Mouse (Mus musculus): ENCODE data around the gene Kif2b.

Kif2b gene

DNA sequence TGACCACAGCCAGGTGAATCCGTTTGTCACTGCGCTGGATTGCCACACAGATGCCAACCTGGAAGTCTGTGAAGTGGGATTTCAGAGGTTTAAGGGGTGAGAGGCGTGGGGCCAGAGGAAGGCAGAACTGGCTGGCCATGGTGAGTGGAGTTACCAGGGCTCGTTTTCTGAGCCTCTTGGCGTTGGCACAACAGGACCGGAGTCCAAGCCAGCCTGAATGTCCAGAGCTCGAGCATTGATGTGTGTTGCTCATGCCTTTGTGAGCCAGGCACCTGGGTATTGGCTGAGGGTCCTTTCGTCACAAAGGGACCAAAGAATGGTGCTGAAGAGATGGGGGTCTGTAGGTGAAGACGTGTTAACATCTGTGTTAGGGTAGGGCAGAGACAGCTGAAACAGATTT, at the start of gene Kif2b:
Kif2b (minus strand) TSS at position 242 of the 400 bp plus-strand sequence.
- in situ Hi-C loops (cut with MboI, MseI): no loop called here

DNA sequence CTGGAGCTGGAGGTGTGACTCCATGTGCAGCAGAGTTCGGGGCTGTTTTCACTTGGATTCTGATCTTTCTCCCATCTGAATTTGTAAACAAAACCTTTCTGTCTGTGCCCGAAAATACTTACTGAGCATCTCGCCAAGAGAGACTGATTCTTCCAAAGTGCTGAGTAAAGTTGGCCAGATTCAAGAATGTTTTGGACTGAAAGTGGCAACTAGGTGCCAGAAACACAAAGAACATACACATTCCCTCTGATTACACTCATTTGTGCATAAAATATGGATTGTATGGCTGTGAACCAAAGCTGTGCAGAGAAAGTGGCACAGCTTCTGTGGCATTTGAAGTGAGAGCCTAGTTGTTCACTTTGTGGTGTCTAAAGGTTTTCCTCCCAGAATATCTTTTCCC, 15.7 kb upstream of the Kif2b start:
- in situ Hi-C loops (cut with MboI, MseI): no loop called here

DNA sequence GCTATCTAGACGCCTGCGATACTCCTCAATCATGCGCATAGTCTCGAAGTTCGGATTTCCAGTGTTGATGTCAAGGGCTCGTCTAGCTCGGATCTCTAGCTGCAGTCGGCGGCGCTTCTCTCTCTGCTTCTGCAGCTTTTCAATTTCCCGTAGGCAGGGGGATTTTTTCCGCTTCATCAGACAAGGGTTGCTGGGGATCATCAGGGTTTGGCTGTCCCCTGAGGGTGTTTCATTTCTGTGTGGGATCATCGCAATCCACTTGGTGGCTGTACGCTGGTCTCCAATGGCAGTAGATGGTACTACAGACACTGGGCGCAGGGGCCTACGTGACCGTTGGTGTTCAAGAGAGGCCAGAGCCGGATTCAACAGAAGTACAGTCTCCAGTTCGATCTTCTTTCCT, 502 bp downstream of the Kif2b start:
- in situ Hi-C loops (cut with MboI, MseI): no loop called here

DNA sequence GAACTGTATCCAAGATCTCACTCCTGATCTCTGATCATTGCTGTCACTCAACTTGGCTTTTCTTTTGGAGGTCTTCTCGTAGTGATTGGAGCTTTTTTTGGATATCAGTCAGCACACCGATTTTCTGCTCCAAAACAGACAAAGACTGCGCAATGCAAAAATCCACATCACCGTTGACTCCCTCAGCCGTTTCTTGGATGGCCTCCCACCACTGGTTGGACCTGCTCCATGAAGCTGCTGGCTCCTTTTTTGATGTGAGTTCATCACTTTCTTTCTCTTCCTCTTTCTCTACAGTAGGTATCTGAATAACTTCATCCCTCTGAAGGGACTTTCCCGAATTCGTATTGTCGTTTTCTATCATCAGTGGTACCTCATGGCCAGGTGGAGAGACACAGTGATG, 2.0 kb downstream of the Kif2b start:
- in situ Hi-C loops (cut with MboI, MseI): no loop called here

DNA sequence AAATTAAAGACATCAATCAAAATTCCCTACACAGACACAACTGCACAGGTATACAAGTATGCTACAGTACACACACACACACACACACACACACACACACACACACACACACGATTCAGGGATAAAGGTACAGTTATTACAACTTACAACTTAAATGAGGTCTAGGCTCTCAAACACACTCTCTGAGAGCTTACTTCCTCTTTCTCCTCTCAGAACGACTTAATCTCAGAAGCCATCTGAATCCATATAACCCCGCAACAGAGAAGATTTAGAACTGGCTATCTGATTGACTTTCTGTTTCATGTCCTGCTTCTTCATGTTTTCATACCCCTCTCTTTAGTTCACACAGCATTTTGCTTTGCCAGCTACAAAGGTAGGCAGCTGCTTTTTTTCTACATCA, 2.9 kb downstream of the Kif2b start:
- in situ Hi-C loops (cut with MboI, MseI): no loop called here

DNA sequence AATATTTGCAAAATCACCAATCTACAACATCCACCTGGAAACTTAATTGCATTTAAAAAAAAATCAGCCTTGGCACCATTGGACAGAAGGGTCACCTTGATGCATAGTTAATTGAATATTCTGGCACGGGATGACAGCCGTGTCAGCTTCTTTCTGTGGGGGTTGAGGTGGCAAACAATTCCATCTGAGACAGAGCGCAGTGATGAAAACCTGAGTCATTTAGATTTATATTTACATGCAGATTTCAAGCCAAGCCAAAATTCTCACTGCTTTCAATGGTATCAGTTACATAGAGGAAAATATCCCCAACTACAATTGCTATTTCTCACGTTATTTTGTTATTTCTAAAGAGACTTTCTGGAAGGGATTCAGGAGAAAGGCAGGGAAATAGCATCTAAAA, 46.6 kb downstream of the Kif2b start:
- in situ Hi-C loops (cut with MboI, MseI): no loop called here
